Mouse (Mus musculus) megakaryocyte progenitor cell, adult 5-6 weeks (primary cell): ENCODE data around the gene Nipa1. TPM values are rescaled to one million over a fixed set of nuclear protein-coding genes. Genes with fewer than 3 reads are reported as not detected.

Source experiments
- ATAC-seq: replicated peaks from 2 replicates; pipeline ENCODE4 v1.8.0; 2016; ENCODE audit warnings: mild to moderate bottlenecking, moderate TSS enrichment, inconsistent platforms; ENCODE audit not compliant: poor library complexity
- total RNA-seq, 2 experiments: library from RNA; stranded (forward) in 1 of 2; stranded (reverse) in 1 of 2; fragments of 157-497, 149-512 nt in 1 of 2; fragments of 200-1000 nt in 1 of 2; gene quantifications; 2 replicates each; pipeline versions ENCODE4 v1.2.3 to v1.2.4; 2015 to 2017

The Nipa1 gene
- total RNA-seq, 2 experiments from 2014 or later: 2.6 to 4.9 TPM

- ATAC-seq: no peak
Measured at GRCm38 (mm10) chr7:56011018-56011333, 8.8 kb downstream of the Nipa1 start.

- ATAC-seq: no peak
Measured at GRCm38 (mm10) chr7:56010318-56011017, 9.3 kb downstream of the Nipa1 start.

- peak; percentile 55 for ATAC-seq
Measured at GRCm38 (mm10) chr7:55998997-55999396, 20.8 kb downstream of the Nipa1 start.

GRCm38 (mm10) chr7:55995013-55995412, 24.7 kb downstream of the Nipa1 start:
- ATAC-seq: no peak

GRCm38 (mm10) chr7:55991858-55992257, 27.9 kb downstream of the Nipa1 start:
- ATAC-seq: no peak

- ATAC-seq: no peak
Measured at GRCm38 (mm10) chr7:55991129-55991528, 28.6 kb downstream of the Nipa1 start.

GRCm38 (mm10) chr7:55986526-55987214, 33.1 kb downstream of the Nipa1 start:
- ATAC-seq: peak; percentile 98

- no peak for ATAC-seq
Measured at GRCm38 (mm10) chr7:55984754-55985153, 35.0 kb downstream of the Nipa1 start.

- ATAC-seq: no peak
Measured at GRCm38 (mm10) chr7:55983107-55983506, 36.6 kb downstream of the Nipa1 start.

GRCm38 (mm10) chr7:55982010-55982700, 37.6 kb downstream of the Nipa1 start:
- ATAC-seq: no peak

GRCm38 (mm10) chr7:55981511-55981910, 38.2 kb downstream of the Nipa1 start:
- no peak for ATAC-seq

- peak; percentile 62 for ATAC-seq
Measured at GRCm38 (mm10) chr7:55974429-55974828, 45.3 kb downstream of the Nipa1 start.

GRCm38 (mm10) chr7:55969415-55969814, 50.3 kb downstream of the Nipa1 start:
- peak; percentile 42 for ATAC-seq

- ATAC-seq: peak; percentile 92
Measured at GRCm38 (mm10) chr7:55968258-55968901, 51.4 kb downstream of the Nipa1 start.

GRCm38 (mm10) chr7:55966866-55967460, 52.8 kb downstream of the Nipa1 start:
- ATAC-seq: no peak

- ATAC-seq: peak; percentile 92
Measured at GRCm38 (mm10) chr7:55962004-55962908, 57.5 kb downstream of the Nipa1 start, which contains the start of gene Nipa2. Gene Nipa2, minus strand, starts transcription at chr7:55962476.

- no peak for ATAC-seq
Measured at GRCm38 (mm10) chr7:55960506-55960905, 59.2 kb downstream of the Nipa1 start.

- no peak for ATAC-seq
Measured at GRCm38 (mm10) chr7:55959801-55960200, 60.0 kb downstream of the Nipa1 start.

- ATAC-seq: no peak
Measured at GRCm38 (mm10) chr7:55957916-55958315, 61.8 kb downstream of the Nipa1 start.

GRCm38 (mm10) chr7:55957178-55957577, 62.6 kb downstream of the Nipa1 start:
- no peak for ATAC-seq
